Mouse (Mus musculus): ENCODE data around the gene Ap5z1.

DNA sequence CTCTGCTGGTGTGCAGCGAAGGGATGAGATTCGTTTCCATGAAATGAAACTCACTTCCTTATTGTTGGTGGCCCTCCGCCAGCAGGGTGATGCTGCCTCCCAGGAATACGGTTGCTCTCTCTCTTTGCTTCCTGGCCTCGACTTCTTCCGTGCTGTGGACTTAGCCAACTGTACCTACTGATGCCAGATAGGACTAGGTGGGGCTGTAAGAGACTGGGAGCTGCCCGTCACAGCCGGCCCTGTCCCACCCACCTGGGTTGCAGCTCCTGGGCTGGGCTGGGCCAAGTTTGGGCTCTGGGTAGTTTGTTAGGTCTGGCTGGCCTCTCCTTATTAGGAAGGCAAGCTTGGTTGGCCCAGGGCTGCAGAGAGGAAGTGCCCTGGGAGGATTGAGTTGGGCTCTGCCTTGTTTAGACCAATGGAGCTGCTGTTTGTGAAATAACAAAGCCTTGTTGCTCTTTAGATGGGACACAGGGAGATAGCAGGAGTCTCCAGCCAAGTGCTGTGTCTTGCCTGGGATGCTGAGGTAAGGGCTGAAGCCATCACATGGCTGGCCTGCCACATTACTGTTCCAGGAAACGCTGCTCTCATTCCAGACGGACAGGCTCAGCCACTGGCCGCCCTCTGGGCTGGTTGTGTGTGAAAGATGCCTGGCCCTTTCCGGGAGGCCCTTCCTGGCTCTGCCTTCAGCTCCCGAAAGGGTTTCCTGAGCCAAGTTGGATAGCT lies 39.0 kb upstream of the Ap5z1 start:
- no peak for TF ChIP-seq CTCF (IDR thresholded peaks at IDR 0.05; ENCODE audit: low read depth)
- TF ChIP-seq EP300 (IDR thresholded peaks at IDR 0.05; ENCODE audit: low read depth), result no peak

Measured in liver, postnatal 0 days (tissue).